Mouse (Mus musculus) megakaryocyte, embryonic 14.5 days (primary cell): ENCODE measurements at regions not wholly inside any gene's neighbourhood (a gene's known extent, or its start where the extent isn't known, plus 50 kb on each side); places are given as distances from the start of the nearest gene placed in this dataset.

ENCODE experiments used
- H3K27me3 ChIP-seq: replicated peaks from 2 replicates; pipeline ENCODE3; 2012; ENCODE audit warnings: inconsistent platforms
- H3K36me3 ChIP-seq: replicated peaks from 2 replicates; pipeline ENCODE3; 2012; ENCODE audit warnings: low read length, inconsistent platforms, mixed read lengths
- H3K4me1 ChIP-seq: 2 replicates; pipeline ENCODE4 v1.6.1; 2012; ENCODE audit warnings: inconsistent platforms
- H3K4me3 ChIP-seq: replicated peaks from 2 replicates; pipeline ENCODE3; 2012; ENCODE audit warnings: moderate library complexity, mild to moderate bottlenecking, inconsistent platforms
- H3K9me3 ChIP-seq: 2 replicates; pipeline ENCODE4 v1.6.1; 2012; ENCODE audit warnings: inconsistent platforms
- FLI1 ChIP-seq: IDR thresholded peaks from 2 replicates; pipeline ENCODE4 v1.6.1; 2012; ENCODE audit warnings: low read length, inconsistent platforms, mixed read lengths
- GATA1 ChIP-seq: IDR thresholded peaks from 3 replicates; pipeline ENCODE4 v1.6.1; 2012; ENCODE audit warnings: mixed read lengths, low read length, inconsistent platforms, borderline replicate concordance

GRCm38 (mm10) chr4:74466081-74466480 is 223.8 kb downstream of the Kdm4c start:
- Histone ChIP-seq H3K4me1 (no peaks in the 10 kb centered on the region), H3K9me3 (no peaks in the 10 kb centered on the region), H3K36me3 (no peaks in the 10 kb centered on the region), H3K4me3 (no peak overlapping the region), H3K27me3 (no peaks in the 10 kb centered on the region)
- TF ChIP-seq GATA1 (no peak), FLI1 (no peak)

GRCm38 (mm10) chr4:74512489-74512888 is 270.2 kb downstream of the Kdm4c start:
- TF ChIP-seq GATA1 (no peak), FLI1 (no peak)

GRCm38 (mm10) chr4:74553888-74554287 is 311.6 kb downstream of the Kdm4c start:
- no peaks in the 10 kb centered on the region for H3K27me3 ChIP-seq
- no peaks in the 10 kb centered on the region for H3K4me1 ChIP-seq
- TF ChIP-seq FLI1: no peak
- no peak for TF ChIP-seq GATA1
- no peaks in the 10 kb centered on the region for H3K36me3 ChIP-seq
- H3K9me3 ChIP-seq: no peaks in the 10 kb centered on the region; the same call in 1 of the 2 replicates
- H3K4me3 ChIP-seq: no peak overlapping the region

More at GRCm38 (mm10) chr4:74512489-74512888, 270.2 kb downstream of the Kdm4c start:
- H3K36me3 ChIP-seq: no peaks in the 10 kb centered on the region
- peak overlapping the region; percentile 56 for H3K4me3 ChIP-seq
- H3K4me1 ChIP-seq: no peaks in the 10 kb centered on the region
- peaks cover 27% of the 10 kb centered on the region for H3K9me3 ChIP-seq
- H3K27me3 ChIP-seq: no peaks in the 10 kb centered on the region

DNA sequence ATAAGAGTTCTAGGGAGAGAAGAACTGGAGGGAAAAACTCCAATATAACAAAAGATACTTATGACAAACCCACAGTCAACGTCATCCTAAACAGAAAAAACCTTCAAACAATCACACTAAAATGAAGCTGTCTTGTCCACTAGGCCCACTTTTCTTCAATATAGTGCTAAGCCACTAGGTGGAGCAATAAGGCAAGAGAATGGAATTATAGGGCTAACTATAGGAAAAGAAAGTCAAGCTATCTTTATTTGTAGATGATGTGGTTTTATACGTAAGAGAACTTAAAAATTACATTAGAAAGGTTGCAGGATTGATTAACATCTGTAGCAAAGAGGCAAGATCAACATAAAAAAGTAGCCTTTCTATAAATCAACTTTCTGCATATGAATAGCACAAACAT is 321.3 kb downstream of the Kdm4c start:
- no peaks in the 10 kb centered on the region for H3K36me3 ChIP-seq
- TF ChIP-seq GATA1 (no peak), FLI1 (no peak)
- H3K4me1 ChIP-seq: no peaks in the 10 kb centered on the region
- no peak overlapping the region for H3K4me3 ChIP-seq
- H3K27me3 ChIP-seq: no peaks in the 10 kb centered on the region
- H3K9me3 ChIP-seq: no peaks in the 10 kb centered on the region

DNA sequence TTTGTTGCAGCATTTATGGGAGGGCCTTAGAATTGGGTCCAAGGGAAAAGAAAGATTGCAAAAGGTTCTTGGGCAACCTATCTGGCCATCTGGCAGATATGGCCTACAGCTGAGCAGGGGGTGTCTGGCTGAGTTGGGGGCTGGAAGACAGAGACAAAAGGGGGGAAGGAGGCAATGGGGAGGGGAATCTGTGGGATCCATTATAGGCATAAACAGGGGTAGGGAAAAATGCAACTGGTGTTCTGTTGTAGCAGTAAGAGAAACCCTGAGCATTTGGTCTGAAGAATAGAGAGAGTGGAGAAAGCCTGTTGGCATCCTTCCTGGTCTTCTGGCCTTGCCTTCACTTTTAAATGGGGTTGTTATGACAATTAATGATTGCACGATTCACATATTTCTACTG is 344.1 kb downstream of the Kdm4c start:
- Histone ChIP-seq H3K4me3 (no peak overlapping the region), H3K9me3 (no peaks in the 10 kb centered on the region; the same call in 1 of the 2 replicates), H3K27me3 (no peaks in the 10 kb centered on the region), H3K36me3 (no peaks in the 10 kb centered on the region), H3K4me1 (no peaks in the 10 kb centered on the region)
- no peak for TF ChIP-seq GATA1
- no peak for TF ChIP-seq FLI1

- H3K4me3 ChIP-seq: no peak overlapping the region
- no peaks in the 10 kb centered on the region for H3K4me1 ChIP-seq
- H3K36me3 ChIP-seq: no peaks in the 10 kb centered on the region
- no peak for TF ChIP-seq GATA1
- no peak for TF ChIP-seq FLI1
- no peaks in the 10 kb centered on the region; the same call in 1 of the 2 replicates for H3K9me3 ChIP-seq
- no peaks in the 10 kb centered on the region for H3K27me3 ChIP-seq
Measured at GRCm38 (mm10) chr4:74587125-74587524, 344.8 kb downstream of the Kdm4c start.

DNA sequence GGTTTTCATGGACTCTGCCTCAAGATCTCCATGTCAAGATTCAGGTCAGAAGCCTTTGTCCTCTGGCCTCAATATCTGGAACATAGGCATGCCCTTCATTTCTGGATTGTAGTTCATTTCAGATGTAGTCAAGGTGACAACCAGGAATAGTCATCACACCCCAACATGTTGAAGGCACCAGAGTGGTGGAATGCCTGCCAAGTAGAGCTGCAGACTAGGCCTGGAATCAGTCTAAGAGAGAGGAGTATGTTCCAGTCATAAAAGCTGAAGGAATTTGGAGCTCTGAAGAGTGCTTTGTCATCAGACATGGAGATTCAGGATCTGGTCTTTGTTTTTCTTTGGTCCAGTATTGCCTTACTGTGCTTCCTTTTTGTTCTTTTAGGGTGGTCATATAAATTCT is 346.5 kb downstream of the Kdm4c start:
- no peaks in the 10 kb centered on the region for H3K27me3 ChIP-seq
- no peaks in the 10 kb centered on the region; the same call in 1 of the 2 replicates for H3K9me3 ChIP-seq
- H3K4me3 ChIP-seq: no peak overlapping the region
- H3K4me1 ChIP-seq: no peaks in the 10 kb centered on the region
- H3K36me3 ChIP-seq: no peaks in the 10 kb centered on the region
- TF ChIP-seq GATA1 (no peak), FLI1 (no peak)

- TF ChIP-seq GATA1 (no peak), FLI1 (no peak)
Measured at GRCm38 (mm10) chr4:74613032-74613431, 370.7 kb downstream of the Kdm4c start.

More at GRCm38 (mm10) chr4:74613032-74613431, 370.7 kb downstream of the Kdm4c start:
- Histone ChIP-seq H3K36me3 (no peaks in the 10 kb centered on the region), H3K27me3 (no peaks in the 10 kb centered on the region), H3K9me3 (no peaks in the 10 kb centered on the region), H3K4me3 (no peak overlapping the region), H3K4me1 (no peaks in the 10 kb centered on the region)
